Mouse (Mus musculus): ENCODE results near the gene Gm49776.
"Not testable (repeated sequence)": the region's sequence is repeated elsewhere in the genome, so short reads cannot be mapped to it uniquely, and the experiment has no call there.

Gene Gm49776

DNA sequence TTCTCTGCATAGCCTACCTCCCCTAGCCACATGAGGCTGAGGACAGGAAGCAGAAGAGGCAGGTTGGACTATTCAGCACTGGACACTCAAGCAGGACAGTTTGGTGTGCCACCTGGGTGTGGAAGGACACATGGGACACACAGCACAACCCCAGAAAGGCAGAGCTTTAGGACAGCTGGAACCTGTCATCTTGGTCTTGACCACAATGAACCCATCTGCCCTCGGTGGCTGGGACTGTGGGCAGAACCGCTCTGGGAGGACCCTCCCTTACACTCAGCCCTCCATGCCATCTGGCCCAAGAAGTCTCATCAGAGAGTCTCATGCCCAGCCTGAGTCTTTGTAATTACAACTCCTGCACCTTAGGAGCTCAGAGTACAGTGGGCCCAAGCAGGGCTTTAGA, 58.1 kb downstream of the Gm49776 start:
- DNase-seq = no peak

- no peak for DNase-seq
Observed at GRCm38 (mm10) chr16:18198365-18199098, 59.6 kb downstream of the Gm49776 start.

- no peak for DNase-seq
Observed at GRCm38 (mm10) chr16:18197881-18198280, 60.2 kb downstream of the Gm49776 start.

GRCm38 (mm10) chr16:18195561-18195960, 62.6 kb downstream of the Gm49776 start:
- DNase-seq = not testable (repeated sequence)
